Mouse (Mus musculus) layer of hippocampus, adult 11-12 months (tissue): ENCODE results near the gene Arhgap44.

ENCODE experiments used
- DNase-seq: peaks from one replicate; pipeline ENCODE4 v3.0.0; 2022; ENCODE audit warnings: low spot score

The Arhgap44 gene

DNA sequence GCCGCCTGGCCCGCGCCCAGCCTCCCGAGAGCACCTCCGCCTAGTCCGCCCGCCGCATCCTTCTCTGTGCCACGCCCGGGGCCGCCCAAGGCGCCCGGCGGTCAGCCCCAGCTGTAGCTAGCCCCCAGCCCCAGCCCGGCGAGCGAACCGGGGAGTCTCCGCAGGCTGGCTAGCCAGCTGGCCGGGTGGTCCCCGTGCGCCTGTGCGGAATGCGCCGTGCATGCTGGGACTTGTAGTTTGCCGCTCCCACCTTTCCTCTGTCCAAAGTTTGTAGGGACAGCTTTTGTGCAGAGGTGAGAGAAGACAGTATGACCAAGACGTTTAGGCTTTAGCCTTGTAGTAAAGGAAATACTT, at the start of gene Arhgap44:
Gene Arhgap44 (minus strand): TSS at position 195 of the 354 bp plus-strand sequence.
- peak; percentile 67 for DNase-seq

DNA sequence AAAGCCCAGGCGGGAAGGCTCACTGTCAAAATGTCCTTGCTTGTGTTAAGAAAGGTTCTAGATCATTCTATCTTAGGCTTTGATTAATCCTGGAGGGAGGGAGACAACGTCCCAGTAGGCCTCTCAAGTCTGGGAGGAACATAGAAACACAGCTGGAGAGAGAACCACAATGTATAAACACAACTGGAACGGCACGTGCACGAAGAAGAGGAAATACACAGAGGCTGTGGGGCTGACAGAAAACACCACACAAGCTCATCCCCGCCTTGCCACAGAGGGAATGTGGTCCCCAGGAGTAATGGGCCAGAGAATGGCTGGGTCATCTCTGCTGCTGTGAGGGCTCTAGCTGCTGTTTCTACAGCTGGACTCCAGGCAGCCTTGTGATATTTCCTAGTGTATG, 48.9 kb upstream of the Arhgap44 start:
- DNase-seq, result no peak

GRCm38 (mm10) chr11:65209441-65209840, 46.7 kb upstream of the Arhgap44 start:
- DNase-seq, result no peak

GRCm38 (mm10) chr11:65205306-65205705, 42.5 kb upstream of the Arhgap44 start:
- no peak for DNase-seq

GRCm38 (mm10) chr11:65204651-65205050, 41.9 kb upstream of the Arhgap44 start:
- DNase-seq, result no peak

DNA sequence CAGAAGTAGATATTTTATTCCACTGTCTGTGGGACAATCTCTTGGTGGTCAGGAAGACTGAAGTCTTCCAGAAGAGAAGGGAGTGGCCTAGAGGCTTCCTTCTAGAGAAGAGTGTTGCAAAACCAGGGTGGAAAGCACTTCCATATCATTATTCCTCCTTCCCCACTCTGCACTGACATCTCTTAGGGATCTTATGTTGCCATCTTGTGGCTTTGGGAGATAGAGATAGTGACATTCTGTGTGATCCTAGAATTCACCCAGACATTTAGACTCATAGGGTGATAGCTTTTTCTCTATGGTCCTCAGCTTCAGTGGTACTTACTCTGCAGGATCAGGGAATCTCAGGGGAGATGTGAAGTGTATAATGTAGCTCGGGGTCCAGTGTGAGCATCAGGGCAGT, 40.3 kb upstream of the Arhgap44 start:
- no peak for DNase-seq

DNA sequence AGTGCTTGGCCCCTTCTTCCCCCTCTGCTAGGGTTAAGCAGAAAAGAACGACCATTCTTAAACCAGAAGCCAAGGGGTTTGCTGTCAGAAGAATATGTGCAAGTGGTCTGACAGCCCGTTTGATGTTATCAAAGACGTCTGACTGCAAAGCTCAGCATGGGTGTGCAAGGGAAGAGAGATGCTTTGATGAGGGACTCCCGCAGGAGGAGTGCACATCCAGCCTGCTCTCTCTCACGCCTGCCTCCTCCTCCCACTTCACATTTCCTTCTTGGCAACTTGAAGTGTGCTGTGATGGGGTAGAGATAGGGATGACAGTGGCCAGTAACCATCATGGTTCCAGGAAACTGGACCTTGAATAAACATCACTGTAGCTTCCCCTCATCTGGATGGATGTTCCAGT, 39.5 kb upstream of the Arhgap44 start:
- DNase-seq, result no peak

DNA sequence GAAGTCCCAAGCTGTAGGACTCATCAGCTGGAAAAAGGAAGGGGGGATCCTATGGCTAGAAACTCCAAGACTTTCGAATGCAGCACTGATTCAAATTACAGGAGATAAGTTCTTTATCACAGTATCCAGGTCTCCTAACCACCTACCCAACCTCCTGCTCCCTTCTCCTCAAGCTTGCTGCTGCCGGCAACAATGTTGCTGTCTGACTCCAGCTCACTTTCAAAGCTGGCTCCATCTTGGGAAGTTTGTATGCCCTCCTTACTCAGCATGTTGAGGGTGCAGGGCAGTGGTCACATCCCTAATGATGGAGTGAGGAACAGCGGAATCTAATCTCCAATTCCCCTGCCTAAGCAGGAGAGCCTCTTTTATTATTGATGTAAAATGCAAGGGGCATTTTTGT, 35.3 kb upstream of the Arhgap44 start:
- no peak for DNase-seq

DNA sequence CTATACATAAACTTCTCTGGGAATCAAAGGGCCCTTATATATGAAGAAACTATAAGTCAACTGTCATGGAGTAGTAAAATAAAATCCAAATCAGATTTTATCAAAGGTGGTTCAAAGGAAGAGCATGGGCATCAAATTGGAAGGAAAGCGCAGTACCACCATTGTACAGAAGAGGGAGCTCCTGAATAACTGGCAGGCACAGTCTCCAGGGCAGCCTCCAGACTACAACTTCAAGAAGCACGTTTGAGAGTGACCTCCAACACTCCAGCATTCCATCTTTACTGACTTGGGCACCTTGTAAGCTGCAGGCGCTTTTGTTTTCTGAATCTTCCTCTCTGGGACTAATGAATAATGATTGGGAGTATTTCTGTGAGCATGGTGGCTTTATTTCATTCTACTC, 34.5 kb upstream of the Arhgap44 start:
- peak; percentile 81 for DNase-seq

DNA sequence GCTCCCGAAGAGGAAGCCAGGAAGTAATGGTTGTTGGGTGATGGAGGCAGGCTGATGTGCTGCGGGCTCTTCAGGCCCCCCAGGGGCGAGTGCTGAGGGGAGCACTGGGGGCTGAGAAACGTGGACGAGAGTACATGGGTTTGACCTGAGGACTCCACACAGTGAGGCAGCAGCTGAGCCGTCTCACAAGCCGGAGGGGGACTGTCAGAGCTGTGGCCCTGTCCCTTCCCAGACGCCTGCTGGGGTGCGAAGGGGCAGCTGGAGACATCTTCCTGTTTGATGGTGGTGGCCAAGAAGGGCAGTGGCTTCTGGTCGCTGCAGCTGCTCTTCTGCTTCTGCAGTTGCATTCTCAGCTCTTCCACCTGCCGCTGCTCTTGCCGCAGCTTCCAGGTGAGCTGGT, 24.2 kb upstream of the Arhgap44 start:
- DNase-seq, result no peak

- DNase-seq, result no peak
Measured at GRCm38 (mm10) chr11:65185114-65185513, 22.4 kb upstream of the Arhgap44 start.

- no peak for DNase-seq
Measured at GRCm38 (mm10) chr11:65170121-65170750, 7.5 kb upstream of the Arhgap44 start.

DNA sequence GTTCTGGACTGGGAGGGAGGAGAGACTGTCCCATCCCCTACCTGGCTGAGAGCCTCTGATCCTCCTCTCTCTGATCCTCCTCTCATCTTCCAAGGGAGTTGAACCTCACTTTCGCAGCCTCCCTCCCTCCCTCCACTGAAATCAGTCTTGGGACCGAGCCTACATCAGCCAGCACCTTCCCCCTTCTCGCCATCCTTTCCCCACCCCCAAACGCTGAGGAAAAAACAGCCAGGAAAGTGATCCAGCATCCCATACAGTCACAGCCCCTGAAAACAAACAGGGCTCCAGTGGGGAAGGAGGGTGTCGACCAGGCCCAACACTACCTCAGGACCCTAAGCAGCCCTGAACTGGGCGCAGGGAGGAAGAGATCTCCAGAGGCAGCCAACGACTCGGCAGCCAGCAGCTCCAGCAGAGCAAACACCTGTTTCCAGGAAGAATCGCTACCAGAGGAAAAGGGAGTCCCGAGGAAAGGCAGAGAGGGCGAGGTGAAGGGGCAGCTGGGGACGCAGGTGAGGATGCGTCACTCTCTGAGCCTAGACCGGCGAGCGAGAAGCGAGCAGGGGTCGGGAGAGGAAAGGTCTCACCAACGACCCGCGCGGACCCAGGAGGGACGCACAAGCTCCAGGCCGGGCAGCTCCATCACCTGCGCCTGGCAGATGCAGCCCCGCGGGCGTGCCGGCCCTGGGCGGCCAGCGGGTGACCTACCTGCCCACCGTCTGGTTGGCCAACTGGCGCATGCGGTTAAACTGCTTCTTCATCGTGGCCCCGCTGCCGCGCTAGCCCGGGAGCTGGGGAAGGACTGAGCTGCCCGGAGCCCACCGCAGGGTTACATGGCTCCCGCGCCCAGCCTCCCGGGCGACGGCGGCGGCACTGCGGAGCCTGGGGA, 637 bp downstream of the Arhgap44 start:
- DNase-seq, result peak; percentile 6

DNA sequence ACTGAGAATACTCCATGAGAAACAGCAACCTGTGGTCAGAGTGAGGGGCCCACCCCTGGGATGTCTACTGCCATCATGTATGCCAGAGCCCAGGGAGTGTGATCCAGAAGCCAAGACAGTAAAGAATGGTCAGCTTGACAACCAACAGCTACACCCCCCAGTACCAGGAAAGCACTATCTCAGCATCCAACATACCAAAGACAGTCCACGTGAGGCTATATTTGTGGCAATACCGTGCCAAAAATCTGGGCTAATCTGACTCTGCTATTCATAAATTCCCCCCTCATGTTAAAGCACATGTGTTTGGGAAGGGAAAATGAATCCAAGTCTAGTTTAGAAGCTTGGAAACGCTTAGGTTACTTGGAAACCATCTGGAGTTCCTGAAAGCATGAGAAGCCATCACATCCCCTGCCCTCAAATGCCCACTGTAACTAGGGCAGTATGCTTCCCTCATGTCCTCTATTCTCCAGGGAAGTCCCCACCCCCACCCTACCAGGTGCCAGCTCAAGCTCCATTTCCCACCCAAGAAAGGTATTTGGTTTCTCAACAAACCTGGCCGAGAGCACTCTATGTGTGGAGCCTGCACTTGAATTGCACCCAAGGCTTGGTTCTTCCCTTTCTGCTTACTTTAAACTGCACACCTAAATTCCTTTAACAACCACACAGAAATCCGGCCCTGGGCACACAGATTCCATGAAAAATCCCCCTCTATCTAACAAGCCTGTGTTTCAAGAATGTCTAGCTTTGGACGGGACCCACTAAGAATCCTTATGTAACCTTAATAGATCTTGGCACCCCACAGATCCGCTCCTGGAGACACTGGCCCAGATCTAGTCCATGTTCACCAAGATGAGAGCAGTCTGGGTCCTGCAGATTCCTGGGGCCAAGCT, 1.5 kb downstream of the Arhgap44 start:
- DNase-seq, result peak; percentile 21

GRCm38 (mm10) chr11:65159791-65160190, 3.0 kb downstream of the Arhgap44 start, which contains the start of gene 1700086D15Rik:
Gene 1700086D15Rik, minus strand, starts transcription at chr11:65159891.
- DNase-seq, result no peak

GRCm38 (mm10) chr11:65158658-65158990, 4.1 kb downstream of the Arhgap44 start:
- no peak for DNase-seq

GRCm38 (mm10) chr11:65157966-65158657, 4.6 kb downstream of the Arhgap44 start:
- DNase-seq, result no peak

GRCm38 (mm10) chr11:65153006-65153405, 9.8 kb downstream of the Arhgap44 start:
- no peak for DNase-seq

GRCm38 (mm10) chr11:65148441-65148840, 14.3 kb downstream of the Arhgap44 start:
- no peak for DNase-seq

- DNase-seq, result no peak
Measured at GRCm38 (mm10) chr11:65142838-65143417, 19.8 kb downstream of the Arhgap44 start.

- no peak for DNase-seq
Measured at GRCm38 (mm10) chr11:65139030-65139429, 23.7 kb downstream of the Arhgap44 start.
